In genomic region chr4:149079629-149080028, GRCm38 (mm10) we compare ENCODE assay signal across 24 mouse cellular contexts. TPM values are rescaled to one million over a fixed set of nuclear protein-coding genes. Genes with fewer than 3 reads are reported as not detected.
"Had no signal": no experiment of that assay in that cellular context is flagged by ENCODE, and none has a peak within 500 bp of the region (broad histone marks: within the 10 kb centered on the region; RNA-seq: fewer than 3 reads in every experiment).

No protein-coding gene starts in this region.

- H3K9me3 ChIP-seq: midbrain, embryonic 10.5 days; midbrain, embryonic 12.5 days; neural tube, embryonic 13.5 days; neural tube, embryonic 15.5 days had no signal

- H3K36me3 ChIP-seq: neural tube, embryonic 15.5 days had no signal

- H3K4me2 ChIP-seq: lung, embryonic 14.5 days; midbrain, embryonic 12.5 days; neural tube, embryonic 13.5 days; neural tube, embryonic 15.5 days had no signal

- H3K27ac ChIP-seq: midbrain, embryonic 10.5 days; midbrain, embryonic 12.5 days; neural tube, embryonic 13.5 days; neural tube, embryonic 15.5 days had no signal

- DNase-seq: lung, embryonic 14.5 days; lung, postnatal 10 days; lung, postnatal 4 days; midbrain, embryonic 14.5 days; retina, postnatal 1 day; right cerebral cortex, adult 18-20 months; right cerebral cortex, postnatal 25 days; right cerebral cortex, postnatal 4 days; spleen, adult 18-20 months; thymus, adult 18-20 months; thymus, postnatal 14 days; thymus, postnatal 36 days had no signal

- H3K4me3 ChIP-seq: midbrain, embryonic 10.5 days; midbrain, embryonic 12.5 days; myocyte; neural tube, embryonic 13.5 days; neural tube, embryonic 15.5 days had no signal

- H3K9ac ChIP-seq: lung, embryonic 14.5 days; midbrain, embryonic 12.5 days; neural tube, embryonic 13.5 days; neural tube, embryonic 15.5 days had no signal

- ATAC-seq: midbrain, embryonic 16.5 days had no signal

- H3K27me3 ChIP-seq: midbrain, embryonic 12.5 days; neural tube, embryonic 13.5 days; neural tube, embryonic 15.5 days had no signal

RNA-seq across cellular contexts. Expression of gene Cort, which starts 46.9 kb away (rescaled TPM):
- total RNA-seq: megakaryocyte-erythroid progenitor cell, adult 5-6 weeks had no signal
- polyA plus RNA-seq: lung, embryonic 14.5 days; lung, embryonic 16.5 days; midbrain, embryonic 14.5 days; myocyte; neural tube, embryonic 11.5 days; neural tube, embryonic 13.5 days; neural tube, embryonic 15.5 days; small intestine, adult 2 months; stomach, embryonic 16.5 days; thymus, postnatal 0 days had no signal
